Mouse (Mus musculus): ENCODE data around the gene Tti1.
"Not testable (repeated sequence)": the region's sequence is repeated elsewhere in the genome, so short reads cannot be mapped to it uniquely, and the experiment has no call there.

Tti1 gene

GRCm38 (mm10) chr2:158028354-158028863, at the start of gene Tti1, which contains the start of gene Rprd1b:
Gene Tti1, minus strand, starts transcription at chr2:158028433.
Gene Rprd1b, plus strand, starts transcription at chr2:158028497.
- peak; percentile 96 for DNase-seq (ENCODE audit: low read depth)

- no peak for DNase-seq (ENCODE audit: low read depth)
Observed at GRCm38 (mm10) chr2:158077981-158078380, 49.7 kb upstream of the Tti1 start.

DNA sequence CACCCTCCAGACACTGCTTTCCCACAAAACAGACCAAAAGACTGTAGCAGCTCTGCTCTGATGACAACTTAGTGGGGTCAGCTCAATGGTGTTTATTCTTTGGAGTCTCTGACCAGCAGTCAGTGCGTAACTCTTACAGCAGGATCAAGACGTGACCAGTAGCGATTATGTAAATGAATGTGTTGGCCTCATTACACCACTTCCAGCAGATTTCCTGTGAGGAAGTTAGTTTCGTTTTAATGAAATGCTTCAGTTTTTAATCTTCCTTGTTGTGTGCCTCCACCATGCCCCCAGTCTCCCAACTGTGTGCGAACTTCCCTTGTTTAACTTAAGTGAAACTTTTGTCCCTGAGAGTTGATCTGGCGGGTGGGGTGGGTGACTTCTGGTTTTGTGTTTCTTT, 48.5 kb upstream of the Tti1 start:
- DNase-seq (ENCODE audit: low read depth) = no peak

DNA sequence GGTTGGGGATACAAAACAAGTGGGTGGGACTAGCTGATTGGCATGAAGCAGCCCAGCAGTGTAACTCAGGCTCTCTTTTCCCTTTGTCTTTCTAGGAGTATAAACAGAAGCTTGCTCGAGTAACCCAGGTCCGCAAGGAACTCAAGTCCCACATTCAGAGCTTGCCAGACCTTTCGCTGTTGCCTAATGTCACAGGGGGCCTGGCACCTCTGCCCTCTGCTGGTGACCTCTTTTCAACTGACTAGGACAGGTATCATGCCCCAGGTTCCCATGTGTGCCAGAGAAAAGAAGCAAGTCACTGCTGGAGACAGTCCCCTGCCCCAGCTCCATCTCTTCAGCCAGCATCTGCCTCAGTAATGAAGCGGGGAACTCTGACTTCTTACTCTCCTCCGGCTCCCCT, 46.6 kb upstream of the Tti1 start:
- DNase-seq (ENCODE audit: low read depth) = no peak

DNA sequence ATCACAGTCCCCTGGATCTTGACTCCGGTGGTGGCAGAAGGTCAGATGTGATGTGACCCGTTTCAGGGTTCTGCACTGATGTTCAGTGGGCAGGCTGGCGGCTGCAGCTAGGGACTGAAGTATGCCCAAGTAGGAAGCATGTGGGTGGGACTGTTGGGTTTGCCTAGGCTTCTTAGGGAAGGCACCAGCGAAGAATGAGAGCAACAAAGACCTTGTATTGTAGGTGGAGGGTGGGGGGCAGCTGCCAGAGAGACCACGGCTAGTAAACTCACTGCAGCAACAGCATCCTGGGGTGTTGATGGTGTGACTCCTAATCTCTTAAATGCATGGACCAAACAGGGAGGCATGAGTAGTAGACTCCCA, 43.4 kb upstream of the Tti1 start:
- no peak for DNase-seq (ENCODE audit: low read depth)

DNA sequence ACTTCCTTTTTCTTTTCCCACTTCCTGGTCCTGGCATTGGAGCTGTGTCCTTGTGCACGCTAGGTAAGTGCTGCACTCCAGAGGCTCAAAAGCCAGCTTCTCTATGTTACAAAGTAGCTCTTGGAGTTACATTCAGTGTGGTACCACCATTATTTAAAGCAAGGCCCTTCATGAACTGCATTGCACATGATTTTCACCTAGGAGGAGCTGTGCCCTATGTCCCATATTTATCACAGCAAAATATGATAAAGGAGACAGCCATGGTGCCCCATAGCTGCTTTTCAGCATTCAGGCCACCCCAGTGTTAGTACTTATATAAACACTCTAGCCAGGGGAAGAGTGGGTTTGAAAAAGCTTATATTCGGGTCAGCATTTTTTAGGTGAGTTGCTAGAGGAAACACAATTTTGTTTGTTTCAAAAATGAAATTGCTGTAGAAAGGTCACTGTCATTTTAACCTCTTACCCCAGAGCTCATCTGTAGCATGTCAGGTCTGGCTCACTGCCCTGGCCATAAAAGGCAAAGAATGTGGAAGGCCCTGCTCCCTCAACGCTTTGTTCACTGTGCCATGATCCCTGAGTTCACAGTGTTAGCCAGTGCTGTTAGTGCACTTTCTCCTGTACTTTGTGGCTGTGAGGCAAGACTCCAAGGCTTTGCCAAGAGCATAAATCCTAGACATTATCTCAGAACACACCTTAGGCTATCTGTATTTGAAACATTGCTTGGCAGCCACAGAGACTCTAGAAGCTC, 42.8 kb upstream of the Tti1 start:
- no peak for DNase-seq (ENCODE audit: low read depth)

DNA sequence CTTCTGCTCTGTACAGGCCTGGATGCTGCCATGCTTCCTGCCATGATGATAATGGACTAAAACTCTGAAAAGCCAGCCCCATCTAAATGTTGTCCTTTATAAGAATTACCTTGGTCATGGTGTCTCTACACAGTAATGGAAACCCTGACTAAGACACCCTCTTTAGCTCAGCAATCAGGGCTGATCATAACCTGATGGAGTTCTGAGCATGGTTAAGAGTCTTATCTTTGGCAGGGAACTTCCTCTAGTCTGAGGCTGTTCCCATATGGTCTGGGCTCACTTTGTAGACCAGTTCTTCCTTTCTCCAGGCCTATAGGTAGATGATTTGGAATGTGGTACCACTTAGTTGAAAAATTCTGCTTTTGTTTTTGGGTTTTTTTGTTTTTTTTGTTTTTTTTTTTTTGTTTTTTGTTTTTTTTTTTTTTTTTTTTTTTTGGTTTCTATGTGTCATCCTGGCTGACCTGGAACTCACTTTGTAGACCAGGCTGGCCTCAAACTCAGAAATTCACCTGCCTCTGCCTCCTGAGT, 40.3 kb upstream of the Tti1 start:
- DNase-seq (ENCODE audit: low read depth) = no peak

DNA sequence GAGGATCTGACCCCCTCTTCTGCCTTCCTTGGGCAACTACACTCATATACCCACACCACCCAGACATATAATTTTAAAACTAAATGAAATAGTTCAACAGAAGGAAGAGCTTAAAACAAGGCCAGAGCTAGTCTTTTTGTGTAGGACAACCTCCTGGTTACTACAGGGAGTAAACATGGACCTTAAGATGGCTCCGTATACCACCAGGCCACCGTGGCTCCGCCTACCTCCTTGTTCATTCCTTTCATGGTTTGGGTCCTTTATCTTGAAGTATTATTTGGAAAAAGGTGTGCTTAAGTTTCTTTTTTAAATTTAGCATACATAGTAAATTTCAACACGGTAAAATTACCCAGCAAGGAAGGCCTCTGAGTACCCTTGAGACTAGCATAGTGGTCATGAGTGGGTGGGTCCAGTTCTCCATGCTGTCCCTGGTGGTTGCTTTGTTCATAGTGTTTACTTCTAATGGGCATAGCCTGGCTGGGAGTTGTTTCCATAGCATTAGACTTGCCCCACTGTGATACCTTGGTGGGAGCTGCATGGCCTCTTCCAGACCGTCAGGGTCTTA, 39.1 kb upstream of the Tti1 start:
- no peak for DNase-seq (ENCODE audit: low read depth)

- no peak for DNase-seq (ENCODE audit: low read depth)
Observed at GRCm38 (mm10) chr2:158066456-158066855, 38.2 kb upstream of the Tti1 start.

- DNase-seq (ENCODE audit: low read depth) = no peak
Observed at GRCm38 (mm10) chr2:158065064-158065463, 36.8 kb upstream of the Tti1 start.

- peak; percentile 7 for DNase-seq (ENCODE audit: low read depth)
Observed at GRCm38 (mm10) chr2:158064571-158065048, 36.4 kb upstream of the Tti1 start.

- no peak for DNase-seq (ENCODE audit: low read depth)
Observed at GRCm38 (mm10) chr2:158063036-158063435, 34.8 kb upstream of the Tti1 start.

- DNase-seq (ENCODE audit: low read depth) = no peak
Observed at GRCm38 (mm10) chr2:158059666-158060105, 31.5 kb upstream of the Tti1 start.

GRCm38 (mm10) chr2:158058534-158058933, 30.3 kb upstream of the Tti1 start:
- DNase-seq (ENCODE audit: low read depth) = no peak

DNA sequence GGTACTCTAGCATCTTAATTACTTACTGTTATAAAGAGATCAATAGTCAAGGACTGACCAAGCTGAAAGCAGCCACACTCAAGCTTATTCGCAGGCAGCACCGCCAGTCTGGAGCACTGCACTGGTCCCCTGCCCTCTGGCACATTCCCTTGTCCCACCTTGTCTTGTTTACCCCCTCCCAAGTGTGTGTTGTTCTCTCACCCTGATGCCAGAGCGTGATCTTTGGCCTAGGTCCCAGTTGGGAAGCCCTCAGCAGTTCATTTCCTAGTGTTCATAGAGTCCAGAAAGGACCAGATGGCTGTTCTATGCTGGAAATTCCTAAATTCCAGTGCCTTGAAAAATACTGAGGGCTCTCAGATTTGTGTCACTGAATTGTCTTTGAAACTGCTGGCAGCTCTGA, 28.8 kb upstream of the Tti1 start:
- DNase-seq (ENCODE audit: low read depth) = no peak

GRCm38 (mm10) chr2:158055383-158055782, 27.1 kb upstream of the Tti1 start:
- DNase-seq (ENCODE audit: low read depth) = not testable (repeated sequence)

DNA sequence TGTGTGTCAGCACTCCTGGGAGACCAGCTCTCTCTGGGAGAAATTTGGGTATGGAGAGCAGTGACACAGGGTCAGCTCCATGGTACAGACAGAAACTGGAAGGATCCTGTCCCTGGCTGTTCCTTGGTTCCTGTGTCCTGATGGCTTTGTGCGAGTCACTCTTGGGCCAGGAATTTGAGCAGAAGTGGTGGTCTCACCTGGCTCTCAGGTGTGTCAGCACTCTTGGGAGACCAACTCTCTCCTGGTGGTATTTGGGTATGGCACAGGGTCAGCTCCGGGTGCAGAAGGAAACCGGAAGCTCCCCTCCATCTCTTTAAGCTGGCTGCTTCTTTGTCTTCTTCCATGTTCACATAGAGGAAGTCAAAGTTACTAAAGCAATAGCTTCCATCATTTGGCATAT, 26.4 kb upstream of the Tti1 start:
- DNase-seq (ENCODE audit: low read depth) = no peak

DNA sequence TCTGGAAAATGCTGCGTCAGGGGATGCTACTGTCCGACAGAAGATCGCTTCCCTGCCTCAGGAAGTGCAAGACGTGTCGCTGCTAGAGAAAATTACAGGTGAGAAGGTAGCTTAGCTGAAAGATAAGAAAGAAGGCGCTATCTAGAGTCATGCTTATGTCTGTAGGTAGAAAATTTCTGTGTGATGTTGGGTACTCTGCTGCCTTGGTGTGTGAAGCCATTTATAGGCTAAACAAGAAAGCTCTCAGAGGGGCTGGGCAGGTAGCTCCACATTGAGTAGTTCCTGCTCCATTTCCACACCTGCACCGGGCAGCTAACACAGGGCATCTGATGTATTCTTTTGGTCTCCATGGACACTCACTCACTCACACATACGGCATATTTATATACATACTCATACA, 21.9 kb upstream of the Tti1 start:
- DNase-seq (ENCODE audit: low read depth) = no peak

GRCm38 (mm10) chr2:158048718-158049117, 20.5 kb upstream of the Tti1 start:
- no peak for DNase-seq (ENCODE audit: low read depth)

DNA sequence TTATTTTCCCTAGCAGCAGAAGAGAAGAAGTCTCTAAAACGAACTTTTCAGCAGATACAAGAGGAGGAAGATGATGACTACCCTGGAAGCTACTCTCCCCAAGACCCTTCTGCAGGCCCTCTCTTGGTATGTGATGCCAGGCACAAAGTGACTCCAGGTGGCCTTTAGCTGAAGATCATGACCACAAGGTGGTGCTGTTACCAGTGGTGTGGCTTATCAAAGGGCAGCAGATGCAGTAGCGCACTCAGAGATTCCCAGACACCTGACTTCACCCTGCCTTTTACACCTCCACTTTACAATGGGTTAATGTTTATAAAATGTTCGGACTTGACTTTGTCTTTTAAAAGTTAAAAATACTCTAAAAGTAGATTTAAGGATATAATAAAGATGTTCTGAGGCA, 19.7 kb upstream of the Tti1 start:
- DNase-seq (ENCODE audit: low read depth) = peak; percentile 69

- no peak for DNase-seq (ENCODE audit: low read depth)
Observed at GRCm38 (mm10) chr2:158046186-158046585, 18.0 kb upstream of the Tti1 start.

DNA sequence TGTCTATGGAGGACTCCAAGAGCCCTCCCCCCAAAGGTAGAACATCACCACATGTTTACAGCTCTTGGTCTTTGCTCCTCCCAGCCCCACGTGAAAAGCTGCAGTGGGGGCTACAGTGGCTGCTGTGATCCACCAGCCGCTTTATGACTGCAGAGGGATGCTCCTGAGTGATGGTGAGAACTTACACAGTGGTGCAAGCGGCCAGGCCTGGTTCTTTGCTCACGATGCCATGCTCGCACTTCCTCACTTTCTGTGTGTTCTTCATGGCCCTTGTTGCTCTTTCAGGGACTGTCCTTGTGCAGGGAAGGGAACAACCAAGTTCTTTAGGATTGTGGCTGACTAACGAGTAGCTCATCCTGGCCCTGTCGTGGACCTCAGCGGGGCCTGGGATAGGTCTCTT, 15.3 kb upstream of the Tti1 start:
- no peak for DNase-seq (ENCODE audit: low read depth)

DNA sequence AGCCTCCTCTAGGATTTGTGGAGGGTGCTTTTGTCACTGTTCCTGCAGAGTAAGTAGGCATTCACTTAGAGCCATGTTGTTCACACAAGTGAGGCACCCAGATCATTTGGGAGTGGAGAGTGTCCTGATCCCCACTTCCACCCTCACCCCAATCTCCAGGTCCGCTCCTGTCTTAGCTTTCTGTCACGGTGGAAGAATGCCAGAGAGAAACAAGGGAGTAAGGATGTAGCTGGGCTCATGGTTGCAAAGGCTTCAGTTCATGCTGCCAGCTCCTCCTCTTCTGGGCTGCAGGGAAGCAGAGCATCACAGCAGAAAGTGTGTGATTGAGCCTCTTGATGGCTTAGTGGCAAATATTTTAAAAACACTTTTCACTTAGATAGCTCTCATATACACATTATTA, 12.2 kb upstream of the Tti1 start:
- DNase-seq (ENCODE audit: low read depth) = no peak
